Mouse (Mus musculus) embryonic facial prominence, embryonic 13.5 days (tissue): ENCODE results near the gene Map4. TPM values are rescaled to one million over a fixed set of nuclear protein-coding genes. Genes with fewer than 3 reads are reported as not detected.
"Not testable (repeated sequence)": the region's sequence is repeated elsewhere in the genome, so short reads cannot be mapped to it uniquely, and the experiment has no call there.

Experiments
- ATAC-seq: fragments of 200-750 bp; cut with Nextera tagmentation; 2 replicates; pipeline ENCODE4 v1.8.0; 2017; ENCODE audit warnings: low read depth; ENCODE audit not compliant: insufficient number of reproducible peaks, insufficient read depth, low FRiP score, low TSS enrichment
- H3K27ac ChIP-seq: fragments of 300-500 bp; sonication (generic); 2 replicates; pipeline ENCODE4 v1.5.1; 2015; ENCODE audit warnings: moderate library complexity, mild to moderate bottlenecking, inconsistent platforms
- H3K27me3 ChIP-seq: fragments of 300-500 bp; sonication (generic); 2 replicates; pipeline ENCODE4 v1.6.1; 2015; ENCODE audit warnings: mild to moderate bottlenecking, inconsistent platforms
- H3K36me3 ChIP-seq: fragments of 300-500 bp; sonication (generic); 2 replicates; pipeline ENCODE4 v1.6.1; 2015; ENCODE audit warnings: mild to moderate bottlenecking, inconsistent platforms
- H3K4me1 ChIP-seq: fragments of 300-500 bp; sonication (generic); 2 replicates; pipeline ENCODE4 v1.6.1; 2015; ENCODE audit warnings: inconsistent platforms
- H3K4me2 ChIP-seq: fragments of 300-500 bp; sonication (generic); 2 replicates; pipeline ENCODE4 v1.6.1; 2015; ENCODE audit warnings: moderate library complexity, mild to moderate bottlenecking, inconsistent platforms
- H3K4me3 ChIP-seq: fragments of 300-500 bp; sonication (generic); 2 replicates; pipeline ENCODE4 v1.5.1; 2015; ENCODE audit warnings: mild to moderate bottlenecking, inconsistent platforms
- H3K9ac ChIP-seq: fragments of 300-500 bp; sonication (generic); 2 replicates; pipeline ENCODE4 v1.6.1; 2015; ENCODE audit warnings: mild to moderate bottlenecking, inconsistent platforms
- H3K9me3 ChIP-seq: fragments of 300-500 bp; sonication (generic); 2 replicates; pipeline ENCODE4 v1.6.1; 2016; ENCODE audit warnings: inconsistent platforms
- WGBS: fragments of 180-500 bp; shearing (Covaris S2); methylation state at CpG from one replicate; pipeline ENCODE4 v1.1.7; 2015; ENCODE audit warnings: mixed read lengths; 5-methylcytosine and 5-hydroxymethylcytosine counted together
- polyA plus RNA-seq: library from polyadenylated mRNA; unstranded; fragments of >200 nt; fragmentation: Nextera tagmentation; extraction: Ambion mirVana; gene quantifications from 2 replicates; pipeline ENCODE4 v1.2.1, GENCODE M21; 2015

Map4 gene
- polyA plus RNA-seq, 1 experiment from 2014 or later: 58.0 TPM

GRCm38 (mm10) chr9:110071843-110072242 is 140.6 kb downstream of the Map4 start:
- no peaks in the 10 kb centered on the region for H3K4me1 ChIP-seq
- H3K4me3 ChIP-seq: no peak overlapping the region
- no peaks in the 10 kb centered on the region for H3K27me3 ChIP-seq
- H3K27ac ChIP-seq: no peak overlapping the region
- no peak overlapping the region for H3K4me2 ChIP-seq
- WGBS: 0% methylated on average over 1 of the region's 1 CpGs
- H3K36me3 ChIP-seq: peaks cover 73% of the 10 kb centered on the region
- ATAC-seq: no peak
- H3K9me3 ChIP-seq: no peaks in the 10 kb centered on the region
- H3K9ac ChIP-seq: no peak overlapping the region

- not testable (repeated sequence) for H3K4me2 ChIP-seq, ATAC-seq, H3K27ac ChIP-seq, H3K27me3 ChIP-seq, H3K9ac ChIP-seq, H3K9me3 ChIP-seq, H3K4me1 ChIP-seq, H3K4me3 ChIP-seq
- peaks cover 73% of the 10 kb centered on the region for H3K36me3 ChIP-seq
- WGBS: 68% methylated on average over 6 of the region's 7 CpGs
Observed at GRCm38 (mm10) chr9:110076468-110076867, 145.2 kb downstream of the Map4 start.

GRCm38 (mm10) chr9:110081066-110081465 is 149.8 kb downstream of the Map4 start:
- Histone ChIP-seq H3K4me1 (no peaks in the 10 kb centered on the region), H3K9me3 (no peaks in the 10 kb centered on the region), H3K4me3 (no peak overlapping the region), H3K9ac (no peak overlapping the region), H3K36me3 (peaks cover 87% of the 10 kb centered on the region), H3K27me3 (no peaks in the 10 kb centered on the region), H3K4me2 (no peak overlapping the region), H3K27ac (no peak overlapping the region)
- WGBS: 73% methylated on average over 3 of the region's 3 CpGs
- ATAC-seq: no peak

- Histone ChIP-seq H3K9me3 (no peaks in the 10 kb centered on the region), H3K36me3 (peaks cover 97% of the 10 kb centered on the region), H3K4me3 (no peak overlapping the region), H3K4me2 (no peak overlapping the region), H3K9ac (no peak overlapping the region), H3K27ac (no peak overlapping the region), H3K27me3 (no peaks in the 10 kb centered on the region), H3K4me1 (no peaks in the 10 kb centered on the region)
- no peak for ATAC-seq
- WGBS: 89% methylated on average over 25 of the region's 25 CpGs
Observed at GRCm38 (mm10) chr9:110084201-110084964, 153.1 kb downstream of the Map4 start.

- no peaks in the 10 kb centered on the region for H3K27me3 ChIP-seq
- H3K9ac ChIP-seq: no peak overlapping the region
- peaks cover 98% of the 10 kb centered on the region for H3K36me3 ChIP-seq
- no peak for ATAC-seq
- no peaks in the 10 kb centered on the region for H3K9me3 ChIP-seq
- 87% methylated on average over 8 of the region's 8 CpGs for WGBS
- H3K4me1 ChIP-seq: no peaks in the 10 kb centered on the region
- no peak overlapping the region for H3K4me3 ChIP-seq
- no peak overlapping the region for H3K4me2 ChIP-seq
- no peak overlapping the region for H3K27ac ChIP-seq
Observed at GRCm38 (mm10) chr9:110085693-110086092, 154.4 kb downstream of the Map4 start.

GRCm38 (mm10) chr9:110093303-110093702 is 162.0 kb downstream of the Map4 start:
- ATAC-seq: no peak
- Histone ChIP-seq H3K9ac (no peak overlapping the region), H3K36me3 (peaks cover 93% of the 10 kb centered on the region), H3K4me1 (no peaks in the 10 kb centered on the region), H3K27me3 (no peaks in the 10 kb centered on the region), H3K4me2 (no peak overlapping the region), H3K4me3 (no peak overlapping the region), H3K9me3 (no peaks in the 10 kb centered on the region), H3K27ac (no peak overlapping the region)
- WGBS: 86% methylated on average over 4 of the region's 4 CpGs

- Histone ChIP-seq H3K36me3 (peaks cover 93% of the 10 kb centered on the region), H3K4me3 (no peak overlapping the region), H3K9me3 (no peaks in the 10 kb centered on the region), H3K27ac (no peak overlapping the region), H3K9ac (no peak overlapping the region), H3K4me2 (no peak overlapping the region), H3K27me3 (no peaks in the 10 kb centered on the region), H3K4me1 (no peaks in the 10 kb centered on the region)
- no peak for ATAC-seq
- WGBS: 97% methylated on average over 4 of the region's 4 CpGs
Observed at GRCm38 (mm10) chr9:110094761-110095160, 163.5 kb downstream of the Map4 start.

- Histone ChIP-seq H3K9me3 (no peaks in the 10 kb centered on the region), H3K4me2 (no peak overlapping the region), H3K36me3 (peaks cover 78% of the 10 kb centered on the region), H3K4me3 (no peak overlapping the region), H3K9ac (no peak overlapping the region), H3K27me3 (no peaks in the 10 kb centered on the region), H3K27ac (no peak overlapping the region), H3K4me1 (peaks cover 11% of the 10 kb centered on the region)
- WGBS: 86% methylated on average over 3 of the region's 3 CpGs
- no peak for ATAC-seq
Observed at GRCm38 (mm10) chr9:110097791-110098190, 166.5 kb downstream of the Map4 start.

- Histone ChIP-seq H3K27me3 (no peaks in the 10 kb centered on the region), H3K4me3 (peak overlapping the region; percentile 73), H3K4me2 (peak overlapping the region; percentile 88), H3K27ac (no peak overlapping the region), H3K36me3 (peaks cover 80% of the 10 kb centered on the region), H3K4me1 (peaks cover 11% of the 10 kb centered on the region), H3K9ac (peak overlapping the region; percentile 86), H3K9me3 (no peaks in the 10 kb centered on the region)
- 2% methylated on average over 41 of the region's 41 CpGs for WGBS
- ATAC-seq: peak; percentile 90
Observed at GRCm38 (mm10) chr9:110100627-110101600, 169.7 kb downstream of the Map4 start.

GRCm38 (mm10) chr9:110116353-110116976 is 185.2 kb downstream of the Map4 start:
- Histone ChIP-seq H3K9ac (peak overlapping the region; percentile 98), H3K9me3 (no peaks in the 10 kb centered on the region), H3K4me1 (peaks cover 18% of the 10 kb centered on the region), H3K36me3 (peaks cover 37% of the 10 kb centered on the region), H3K27ac (peak overlapping the region; percentile 97), H3K27me3 (no peaks in the 10 kb centered on the region), H3K4me3 (peak overlapping the region; percentile 95), H3K4me2 (peak overlapping the region; percentile 71)
- ATAC-seq: no peak; the same call in 1 of the 2 replicates
- WGBS: 9% methylated on average over 10 of the region's 10 CpGs

GRCm38 (mm10) chr9:110116977-110117778 is 185.9 kb downstream of the Map4 start, which contains the start of gene Smarcc1:
TSS of gene Smarcc1 (plus strand) at chr9:110117708.
- H3K4me2 ChIP-seq: peak within 1 kb of the TSS; percentile 71
- H3K36me3 ChIP-seq: peaks cover 30% of the 10 kb centered on the region
- WGBS: under 1% methylated on average over 74 of the region's 79 CpGs

More at GRCm38 (mm10) chr9:110116977-110117778, 185.9 kb downstream of the Map4 start, which contains the start of gene Smarcc1:
- peak within 1 kb of the TSS; percentile 97 for H3K27ac ChIP-seq
- ATAC-seq: peak; percentile 88
- peak within 1 kb of the TSS; percentile 98 for H3K9ac ChIP-seq
- H3K9me3 ChIP-seq: no peaks in the 10 kb centered on the region
- H3K4me3 ChIP-seq: peak within 1 kb of the TSS; percentile 95
- H3K4me1 ChIP-seq: peaks cover 18% of the 10 kb centered on the region
- H3K27me3 ChIP-seq: no peaks in the 10 kb centered on the region
